Mouse (Mus musculus): ENCODE measurements around the gene Mcf2l. TPM values are rescaled to one million over a fixed set of nuclear protein-coding genes. Genes with fewer than 3 reads are reported as not detected.
A peak's percentile ranks its signal among the peaks of the same experiment; 100 is the strongest.

Gene Mcf2l
- polyA plus RNA-seq, 1 experiment from 2014 or later = 163 TPM

GRCm38 (mm10) chr8:12887772-12888435 is 14.3 kb downstream of the Mcf2l start:
- Histone ChIP-seq H3K27me3 (replicated peaks; ENCODE audit: control insufficient read depth, insufficient read depth, low read length) (no peaks in the 10 kb centered on the region), H3K4me3 (replicated peaks; ENCODE audit: low read length) (no peak overlapping the region), H3K36me3 (ENCODE audit: control insufficient read depth, insufficient read depth) (peaks cover 7% of the 10 kb centered on the region), H3K9me3 (ENCODE audit: control insufficient read depth, low read length) (no peaks in the 10 kb centered on the region), H3K4me2 (ENCODE audit: low read length) (no peak overlapping the region), H3K9ac (replicated peaks; ENCODE audit: low read depth, low read length) (no peak overlapping the region), H3K27ac (ENCODE audit: low read length) (no peak overlapping the region), H3K4me1 (replicated peaks; ENCODE audit: control insufficient read depth, insufficient read depth, low read length) (peaks cover 19% of the 10 kb centered on the region)
- ATAC-seq = no peak
- WGBS = 80% methylated on average over 16 of the region's 16 CpGs

DNA sequence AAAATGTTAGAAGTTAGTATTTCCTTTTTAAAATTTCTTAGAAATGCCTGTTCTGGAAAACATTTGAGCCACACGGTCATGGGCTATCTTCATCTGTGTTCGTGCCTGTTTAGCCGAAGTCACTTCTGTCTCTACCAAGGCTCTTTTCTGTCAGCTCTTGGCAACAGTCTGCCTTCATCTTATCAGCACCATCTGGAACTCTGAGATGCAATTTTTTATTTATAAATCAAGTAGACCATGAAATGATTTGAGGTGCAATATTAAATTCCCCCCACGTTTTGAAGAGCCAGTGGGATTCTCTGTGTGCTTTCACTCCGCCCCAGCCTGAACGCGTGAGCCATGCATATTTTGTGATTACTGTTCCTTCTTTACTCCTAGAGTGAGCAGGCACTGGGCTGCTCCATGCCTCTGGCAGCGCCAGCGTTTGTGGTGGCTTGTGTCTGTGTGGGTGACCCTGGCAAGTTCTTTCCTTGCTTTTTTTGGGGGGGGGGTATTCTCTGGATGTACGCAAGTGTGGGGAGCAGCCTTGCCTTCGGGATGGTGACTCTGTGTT is 15.5 kb downstream of the Mcf2l start:
- H3K36me3 ChIP-seq (ENCODE audit: control insufficient read depth, insufficient read depth) = peaks cover 7% of the 10 kb centered on the region
- H3K27me3 ChIP-seq (replicated peaks; ENCODE audit: control insufficient read depth, insufficient read depth, low read length) = no peaks in the 10 kb centered on the region
- ATAC-seq = peak; percentile 87
- peak overlapping the region; percentile 69 for H3K27ac ChIP-seq (ENCODE audit: low read length)
- no peaks in the 10 kb centered on the region for H3K9me3 ChIP-seq (ENCODE audit: control insufficient read depth, low read length)
- H3K4me3 ChIP-seq (replicated peaks; ENCODE audit: low read length) = no peak overlapping the region
- peaks cover 19% of the 10 kb centered on the region for H3K4me1 ChIP-seq (replicated peaks; ENCODE audit: control insufficient read depth, insufficient read depth, low read length)
- WGBS = 72% methylated on average over 11 of the region's 11 CpGs
- no peak overlapping the region for H3K9ac ChIP-seq (replicated peaks; ENCODE audit: low read depth, low read length)
- peak overlapping the region; percentile 13; the same call in 1 of the 2 replicates for H3K4me2 ChIP-seq (ENCODE audit: low read length)

DNA sequence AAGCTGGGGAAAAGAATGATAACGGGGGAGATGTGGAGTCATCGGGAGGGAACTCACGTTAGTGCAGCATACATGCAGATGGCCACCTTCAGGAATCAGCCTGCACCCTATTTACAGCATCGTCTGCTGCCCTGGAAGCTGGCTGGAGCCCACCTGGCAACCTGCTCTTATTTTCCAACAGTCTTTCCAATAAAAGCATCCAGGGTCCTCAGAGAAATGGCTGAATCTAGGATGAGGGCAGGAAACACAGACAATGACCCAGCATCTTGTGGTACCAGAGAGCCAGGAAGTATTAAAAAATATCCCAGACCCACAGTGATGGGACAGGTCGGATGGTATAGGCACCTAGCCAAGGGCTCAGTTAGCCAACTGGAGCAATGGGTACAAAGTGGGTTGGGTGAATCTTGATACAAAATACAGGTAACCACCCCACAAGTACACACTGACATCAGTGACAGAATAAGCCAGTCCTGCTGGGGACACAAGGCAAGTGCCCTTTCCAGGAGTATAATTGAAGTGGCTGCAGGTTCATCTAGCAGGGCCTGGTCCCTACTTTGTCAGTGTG is 19.4 kb downstream of the Mcf2l start:
- Histone ChIP-seq H3K4me3 (replicated peaks; ENCODE audit: low read length) (no peak overlapping the region), H3K9me3 (ENCODE audit: control insufficient read depth, low read length) (no peaks in the 10 kb centered on the region), H3K9ac (replicated peaks; ENCODE audit: low read depth, low read length) (no peak overlapping the region), H3K27me3 (replicated peaks; ENCODE audit: control insufficient read depth, insufficient read depth, low read length) (no peaks in the 10 kb centered on the region), H3K36me3 (ENCODE audit: control insufficient read depth, insufficient read depth) (peaks cover 3% of the 10 kb centered on the region), H3K4me2 (ENCODE audit: low read length) (no peak overlapping the region), H3K27ac (ENCODE audit: low read length) (no peak overlapping the region), H3K4me1 (replicated peaks; ENCODE audit: control insufficient read depth, insufficient read depth, low read length) (peaks cover 20% of the 10 kb centered on the region)
- no peak for ATAC-seq
- WGBS = 77% methylated on average over 5 of the region's 5 CpGs

- Histone ChIP-seq H3K9ac (replicated peaks; ENCODE audit: low read depth, low read length) (no peak overlapping the region), H3K27ac (ENCODE audit: low read length) (no peak overlapping the region), H3K36me3 (ENCODE audit: control insufficient read depth, insufficient read depth) (peaks cover 3% of the 10 kb centered on the region), H3K4me1 (replicated peaks; ENCODE audit: control insufficient read depth, insufficient read depth, low read length) (peaks cover 14% of the 10 kb centered on the region), H3K4me2 (ENCODE audit: low read length) (no peak overlapping the region), H3K27me3 (replicated peaks; ENCODE audit: control insufficient read depth, insufficient read depth, low read length) (no peaks in the 10 kb centered on the region), H3K4me3 (replicated peaks; ENCODE audit: low read length) (no peak overlapping the region), H3K9me3 (ENCODE audit: control insufficient read depth, low read length) (no peaks in the 10 kb centered on the region)
- 91% methylated on average over 12 of the region's 12 CpGs for WGBS
- no peak for ATAC-seq
Measured at GRCm38 (mm10) chr8:12893797-12894578, 20.4 kb downstream of the Mcf2l start.

- Histone ChIP-seq H3K36me3 (ENCODE audit: control insufficient read depth, insufficient read depth) (peaks cover 3% of the 10 kb centered on the region), H3K4me1 (replicated peaks; ENCODE audit: control insufficient read depth, insufficient read depth, low read length) (peaks cover 6% of the 10 kb centered on the region), H3K4me2 (ENCODE audit: low read length) (no peak overlapping the region), H3K27me3 (replicated peaks; ENCODE audit: control insufficient read depth, insufficient read depth, low read length) (no peaks in the 10 kb centered on the region), H3K9ac (replicated peaks; ENCODE audit: low read depth, low read length) (no peak overlapping the region), H3K4me3 (replicated peaks; ENCODE audit: low read length) (no peak overlapping the region), H3K9me3 (ENCODE audit: control insufficient read depth, low read length) (no peaks in the 10 kb centered on the region), H3K27ac (ENCODE audit: low read length) (no peak overlapping the region)
- 91% methylated on average over 11 of the region's 11 CpGs for WGBS
- ATAC-seq = no peak
Measured at GRCm38 (mm10) chr8:12894783-12895534, 21.4 kb downstream of the Mcf2l start.

DNA sequence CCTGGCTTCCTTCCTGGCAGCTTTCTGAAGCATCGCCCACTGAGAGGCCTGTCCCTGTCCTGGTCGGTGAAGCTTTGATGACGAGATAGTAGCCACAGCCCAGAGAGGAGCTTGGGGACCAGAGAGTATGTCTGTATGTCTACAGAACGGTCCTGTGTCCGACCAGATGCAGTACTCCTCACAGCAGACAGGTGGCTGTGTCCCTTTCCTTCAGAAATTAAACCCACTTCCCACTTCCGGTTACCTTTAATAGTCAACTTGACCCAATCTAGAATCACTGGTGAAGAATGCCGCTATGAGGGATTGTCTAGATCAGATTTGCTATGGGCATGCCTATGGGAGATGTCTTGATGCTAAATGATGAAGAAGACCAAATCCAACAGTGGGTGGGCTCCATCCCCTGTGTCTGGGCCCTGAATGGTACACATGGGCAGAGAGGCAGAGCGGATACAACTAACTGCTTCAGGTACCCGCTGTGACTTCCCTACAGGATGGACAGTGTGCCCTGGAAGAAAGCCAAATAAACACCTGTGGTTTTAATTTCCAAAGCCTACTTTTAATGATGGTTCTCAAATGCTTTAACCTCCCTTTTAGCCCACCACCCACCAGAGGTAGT is 22.0 kb downstream of the Mcf2l start:
- no peak for ATAC-seq
- Histone ChIP-seq H3K27me3 (replicated peaks; ENCODE audit: control insufficient read depth, insufficient read depth, low read length) (no peaks in the 10 kb centered on the region), H3K36me3 (ENCODE audit: control insufficient read depth, insufficient read depth) (peaks cover 3% of the 10 kb centered on the region), H3K9ac (replicated peaks; ENCODE audit: low read depth, low read length) (no peak overlapping the region), H3K4me1 (replicated peaks; ENCODE audit: control insufficient read depth, insufficient read depth, low read length) (peaks cover 3% of the 10 kb centered on the region; the same call in 1 of the 2 replicates), H3K4me2 (ENCODE audit: low read length) (no peak overlapping the region), H3K9me3 (ENCODE audit: control insufficient read depth, low read length) (no peaks in the 10 kb centered on the region), H3K4me3 (replicated peaks; ENCODE audit: low read length) (no peak overlapping the region), H3K27ac (ENCODE audit: low read length) (no peak overlapping the region)
- 76% methylated on average over 9 of the region's 9 CpGs for WGBS

DNA sequence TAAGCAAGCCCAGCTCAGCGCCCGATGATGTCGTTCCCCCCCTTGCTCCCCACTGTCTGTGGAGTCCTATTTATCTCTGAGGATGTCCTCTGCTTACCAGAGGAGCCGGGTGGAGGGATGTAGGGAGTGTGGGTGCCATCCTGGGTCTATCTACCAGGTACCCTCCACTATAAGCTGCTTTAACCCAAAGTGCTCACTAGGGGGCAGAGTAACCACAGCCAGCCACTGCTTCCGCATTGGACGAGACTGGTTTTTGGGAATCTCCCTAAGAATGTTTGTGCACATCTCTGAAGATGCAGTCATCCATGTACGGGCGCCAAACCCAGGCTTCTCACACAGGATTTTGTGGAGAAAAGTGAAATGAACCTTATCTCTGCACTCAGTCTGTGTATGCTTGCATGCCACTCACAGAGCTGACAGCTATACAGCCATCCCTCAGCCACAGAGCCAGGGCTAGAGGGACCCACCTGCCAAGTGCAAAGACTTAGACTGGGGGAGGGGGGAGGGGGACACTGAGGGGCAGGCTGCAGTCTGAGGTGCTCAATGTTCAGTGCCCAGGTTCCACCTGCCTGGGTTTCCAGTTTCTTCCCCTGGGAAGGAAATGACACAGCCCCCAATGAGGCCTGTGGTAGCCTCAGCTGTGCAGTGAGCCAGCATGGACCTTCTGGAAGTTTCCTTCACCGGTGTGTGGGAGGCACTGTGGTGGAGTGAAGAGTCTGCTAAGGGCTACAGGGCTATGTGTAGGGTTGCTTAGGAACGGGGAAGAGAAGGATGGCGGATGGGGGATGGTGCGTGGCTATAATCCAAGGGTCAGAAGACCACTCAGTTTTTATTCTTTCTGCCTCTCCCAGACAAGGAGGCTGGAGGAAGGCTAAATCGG is 23.1 kb downstream of the Mcf2l start:
- Histone ChIP-seq H3K4me3 (replicated peaks; ENCODE audit: low read length) (no peak overlapping the region), H3K4me2 (ENCODE audit: low read length) (no peak overlapping the region)
- WGBS = 52% methylated on average over 13 of the region's 13 CpGs

DNA sequence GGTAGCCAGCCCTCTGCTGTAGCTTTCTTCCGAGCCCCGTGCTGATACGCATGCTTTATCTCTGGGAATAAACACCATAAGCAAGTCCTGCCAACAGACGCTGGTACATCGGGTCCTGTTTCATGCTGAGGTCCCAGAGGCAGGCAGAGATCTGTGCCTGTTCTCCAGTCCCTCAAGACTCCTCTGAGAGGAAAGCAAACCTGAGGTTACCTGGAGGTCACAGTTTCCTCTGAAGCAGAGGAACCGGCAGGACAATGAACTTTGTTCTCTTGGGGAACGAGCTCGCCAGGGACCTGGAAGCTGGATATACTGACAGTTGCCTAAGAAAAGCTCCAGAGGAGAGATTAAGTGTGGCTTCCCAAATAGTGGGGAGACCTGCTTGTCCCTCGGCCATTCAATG is 24.2 kb downstream of the Mcf2l start:
- 78% methylated on average over 9 of the region's 9 CpGs for WGBS
- Histone ChIP-seq H3K4me2 (ENCODE audit: low read length) (no peak overlapping the region), H3K27ac (ENCODE audit: low read length) (no peak overlapping the region), H3K4me1 (replicated peaks; ENCODE audit: control insufficient read depth, insufficient read depth, low read length) (peaks cover 3% of the 10 kb centered on the region; the same call in 1 of the 2 replicates), H3K9me3 (ENCODE audit: control insufficient read depth, low read length) (no peaks in the 10 kb centered on the region), H3K4me3 (replicated peaks; ENCODE audit: low read length) (no peak overlapping the region), H3K27me3 (replicated peaks; ENCODE audit: control insufficient read depth, insufficient read depth, low read length) (no peaks in the 10 kb centered on the region), H3K9ac (replicated peaks; ENCODE audit: low read depth, low read length) (no peak overlapping the region), H3K36me3 (ENCODE audit: control insufficient read depth, insufficient read depth) (no peaks in the 10 kb centered on the region)
- ATAC-seq = no peak

More for the DNA sequence above, 23.1 kb downstream of the Mcf2l start:
- peaks cover 3% of the 10 kb centered on the region; the same call in 1 of the 2 replicates for H3K4me1 ChIP-seq (replicated peaks; ENCODE audit: control insufficient read depth, insufficient read depth, low read length)
- H3K36me3 ChIP-seq (ENCODE audit: control insufficient read depth, insufficient read depth) = peaks cover 3% of the 10 kb centered on the region; the same call in 1 of the 2 replicates
- H3K27ac ChIP-seq (ENCODE audit: low read length) = no peak overlapping the region
- H3K9me3 ChIP-seq (ENCODE audit: control insufficient read depth, low read length) = no peaks in the 10 kb centered on the region
- H3K27me3 ChIP-seq (replicated peaks; ENCODE audit: control insufficient read depth, insufficient read depth, low read length) = no peaks in the 10 kb centered on the region
- no peak overlapping the region; the same call in 1 of the 2 replicates for H3K9ac ChIP-seq (replicated peaks; ENCODE audit: low read depth, low read length)
- ATAC-seq = peak; percentile 80

Measured in forebrain, embryonic 16.5 days (tissue).